Mouse (Mus musculus): Measurements from ENCODE around the gene Fmo2. TPM values are rescaled to one million over a fixed set of nuclear protein-coding genes. Genes with fewer than 3 reads are reported as not detected.

Gene Fmo2
- total and polyA plus RNA-seq, 3 experiments, result not detected

GRCm38 (mm10) chr1:162875091-162875490, 23.4 kb downstream of the Fmo2 start:
- dilution Hi-C loops (cut with MboI; ENCODE audit: extremely low pct_ligation_motif_present, extremely low pct_unique_long_range_greater_than_20kb, low sequenced_read_pairs), result no loop called here
- no peak for TF ChIP-seq MAZ (IDR thresholded peaks at IDR 0.05; ENCODE audit: low read depth, low read length)
- no peak for TF ChIP-seq RCOR1 (conservative IDR thresholded peaks at IDR 0.05; ENCODE audit: low read depth, low read length)
- TF ChIP-seq TCF12 (IDR thresholded peaks at IDR 0.05; ENCODE audit: low read depth, low read length), result no peak
- TF ChIP-seq ZNF384 (IDR thresholded peaks at IDR 0.05; ENCODE audit: low read depth, low read length), result no peak
- no peak for TF ChIP-seq PAX5 (IDR thresholded peaks at IDR 0.05; ENCODE audit: low read length)
- no peak for TF ChIP-seq TBP (conservative IDR thresholded peaks at IDR 0.05; ENCODE audit: low read depth, low read length)
- no peak for TF ChIP-seq CTCF (conservative IDR thresholded peaks at IDR 0.05 in 1 of 2, IDR thresholded peaks at IDR 0.05 in 1 of 2; ENCODE audit: low read depth in 2 of 2, low read length in 2 of 2)
- TF ChIP-seq GABPA (IDR thresholded peaks at IDR 0.05; ENCODE audit: insufficient replicate concordance, low read depth, low read length), result no peak
- no peak for TF ChIP-seq BHLHE40 (IDR thresholded peaks at IDR 0.05; ENCODE audit: low read depth, low read length)
- DNase-seq (ENCODE audit: extremely low read depth), result no peak
- Histone ChIP-seq H3K27ac (ENCODE audit: insufficient read depth, low read depth) (no peak overlapping the region), H3K79me2 (replicated peaks; ENCODE audit: control insufficient read depth, extremely low read depth, insufficient read depth, poor library complexity, severe bottlenecking) (no peaks in the 10 kb centered on the region), H3K27me3 (replicated peaks) (no peaks in the 10 kb centered on the region), H3K4me3 (replicated peaks in 1 of 3; ENCODE audit: low read depth in 2 of 3, low read length in 2 of 3, poor library complexity in 1 of 3) (no peak overlapping the region), H3K4me2 (ENCODE audit: insufficient read depth, low read depth, poor library complexity, severe bottlenecking) (no peak overlapping the region), H3K9ac (ENCODE audit: insufficient read depth, low read depth) (no peak overlapping the region), H3K9me3 (replicated peaks; ENCODE audit: low read length) (no peaks in the 10 kb centered on the region), H3K36me3 (replicated peaks in 1 of 2; ENCODE audit: control insufficient read depth in 1 of 2, insufficient read depth in 1 of 2, low read length in 1 of 2) (no peaks in the 10 kb centered on the region), H3K4me1 (ENCODE audit: control insufficient read depth in 1 of 2, insufficient read depth in 2 of 2) (no peaks in the 10 kb centered on the region)
- in situ Hi-C loops (cut with MboI; ENCODE audit: low pct_ligation_motif_present, low pct_unique_long_range_greater_than_20kb, low sequenced_read_pairs), result no loop called here

GRCm38 (mm10) chr1:162871701-162872311, 26.7 kb downstream of the Fmo2 start:
- TF ChIP-seq UBTF (IDR thresholded peaks at IDR 0.05; ENCODE audit: low read depth, low read length) (no peak), ZNF384 (IDR thresholded peaks at IDR 0.05; ENCODE audit: low read depth, low read length) (no peak), TCF12 (IDR thresholded peaks at IDR 0.05; ENCODE audit: low read depth, low read length) (no peak), GABPA (IDR thresholded peaks at IDR 0.05; ENCODE audit: insufficient replicate concordance, low read depth, low read length) (no peak), EP300 (IDR thresholded peaks at IDR 0.05; ENCODE audit: low read length) (no peak), ZC3H11A (IDR thresholded peaks at IDR 0.05; ENCODE audit: low read depth, low read length) (no peak), KAT2A (IDR thresholded peaks at IDR 0.05; ENCODE audit: insufficient replicate concordance, low read length) (no peak), CHD1 (IDR thresholded peaks at IDR 0.05; ENCODE audit: low read depth, low read length) (no peak), ZMIZ1 (IDR thresholded peaks at IDR 0.05; ENCODE audit: low read depth, low read length) (no peak), JUN (IDR thresholded peaks at IDR 0.05; ENCODE audit: insufficient read depth, low read depth, low read length) (no peak), POLR2A (IDR thresholded peaks at IDR 0.05; ENCODE audit: low read depth, low read length) (no peak), MEF2A (IDR thresholded peaks at IDR 0.05; ENCODE audit: borderline replicate concordance, low read depth, low read length) (no peak), NRF1 (IDR thresholded peaks at IDR 0.05; ENCODE audit: low read depth, low read length) (no peak), PAX5 (IDR thresholded peaks at IDR 0.05; ENCODE audit: low read length) (no peak), POLR2AphosphoS2 (IDR thresholded peaks at IDR 0.05; ENCODE audit: low read depth, low read length) (no peak)
- no peak overlapping the region for H3K9ac ChIP-seq (ENCODE audit: insufficient read depth, low read depth)
- in situ Hi-C loops (cut with MboI; ENCODE audit: low pct_ligation_motif_present, low pct_unique_long_range_greater_than_20kb, low sequenced_read_pairs) (no loop called here), dilution Hi-C loops (cut with MboI; ENCODE audit: extremely low pct_ligation_motif_present, extremely low pct_unique_long_range_greater_than_20kb, low sequenced_read_pairs) (no loop called here)
- no peaks in the 10 kb centered on the region for H3K27me3 ChIP-seq (replicated peaks)
- no peaks in the 10 kb centered on the region for H3K36me3 ChIP-seq (replicated peaks in 1 of 2; ENCODE audit: control insufficient read depth in 1 of 2, insufficient read depth in 1 of 2, low read length in 1 of 2)
- no peaks in the 10 kb centered on the region for H3K9me3 ChIP-seq (replicated peaks; ENCODE audit: low read length)
- H3K79me2 ChIP-seq (replicated peaks; ENCODE audit: control insufficient read depth, extremely low read depth, insufficient read depth, poor library complexity, severe bottlenecking), result no peaks in the 10 kb centered on the region
- no peak overlapping the region for H3K4me2 ChIP-seq (ENCODE audit: insufficient read depth, low read depth, poor library complexity, severe bottlenecking)
- H3K27ac ChIP-seq (ENCODE audit: insufficient read depth, low read depth), result no peak overlapping the region
- no peak overlapping the region for H3K4me3 ChIP-seq (replicated peaks in 1 of 3; ENCODE audit: low read depth in 2 of 3, low read length in 2 of 3, poor library complexity in 1 of 3)
- no peaks in the 10 kb centered on the region for H3K4me1 ChIP-seq (ENCODE audit: control insufficient read depth in 1 of 2, insufficient read depth in 2 of 2)
- DNase-seq (ENCODE audit: extremely low read depth), result no peak

Measured in CH12.LX (cell line).